Mouse (Mus musculus): ENCODE data around the gene Mn1. TPM values are rescaled to one million over a fixed set of nuclear protein-coding genes. Genes with fewer than 3 reads are reported as not detected.
A peak's percentile ranks its signal among the peaks of the same experiment; 100 is the strongest.

Mn1 gene
- polyA plus RNA-seq, 1 experiment from 2014 or later = 2.8 TPM

GRCm38 (mm10) chr5:111378126-111378993 lies 38.8 kb upstream of the Mn1 start:
- no peak overlapping the region for H3K9ac ChIP-seq (ENCODE audit: low read depth, low read length)
- peak; percentile 53 for TF ChIP-seq CTCF (IDR thresholded peaks at IDR 0.05; ENCODE audit: low read depth)
- no peak overlapping the region for H3K4me2 ChIP-seq (replicated peaks; ENCODE audit: low read depth)
- peaks cover 72% of the 10 kb centered on the region for H3K36me3 ChIP-seq (ENCODE audit: control insufficient read depth, insufficient read depth)
- H3K27me3 ChIP-seq (replicated peaks; ENCODE audit: control insufficient read depth, insufficient read depth, low read length) = no peaks in the 10 kb centered on the region
- ATAC-seq = no peak
- no peaks in the 10 kb centered on the region for H3K9me3 ChIP-seq (ENCODE audit: control insufficient read depth)
- no peak overlapping the region for H3K4me3 ChIP-seq (ENCODE audit: low read depth, low read length)
- no peak overlapping the region for H3K27ac ChIP-seq (ENCODE audit: low read depth, low read length)
- no peaks in the 10 kb centered on the region for H3K4me1 ChIP-seq (replicated peaks; ENCODE audit: control insufficient read depth, insufficient read depth, low read length)
- WGBS = 67% methylated on average over 7 of the region's 7 CpGs

GRCm38 (mm10) chr5:111383335-111383734 lies 33.8 kb upstream of the Mn1 start:
- Histone ChIP-seq H3K4me1 (replicated peaks; ENCODE audit: control insufficient read depth, insufficient read depth, low read length) (no peaks in the 10 kb centered on the region), H3K27me3 (replicated peaks; ENCODE audit: control insufficient read depth, insufficient read depth, low read length) (no peaks in the 10 kb centered on the region), H3K27ac (ENCODE audit: low read depth, low read length) (no peak overlapping the region), H3K9ac (ENCODE audit: low read depth, low read length) (no peak overlapping the region), H3K4me2 (replicated peaks; ENCODE audit: low read depth) (no peak overlapping the region), H3K9me3 (ENCODE audit: control insufficient read depth) (no peaks in the 10 kb centered on the region), H3K4me3 (ENCODE audit: low read depth, low read length) (no peak overlapping the region), H3K36me3 (ENCODE audit: control insufficient read depth, insufficient read depth) (peaks cover 73% of the 10 kb centered on the region)
- WGBS = 80% methylated on average over 5 of the region's 5 CpGs
- no peak for ATAC-seq
- no peak for TF ChIP-seq CTCF (IDR thresholded peaks at IDR 0.05; ENCODE audit: low read depth)

- no peak overlapping the region for H3K9ac ChIP-seq (ENCODE audit: low read depth, low read length)
- ATAC-seq = no peak
- H3K4me3 ChIP-seq (ENCODE audit: low read depth, low read length) = no peak overlapping the region
- WGBS = 82% methylated on average over 10 of the region's 10 CpGs
- no peak overlapping the region for H3K27ac ChIP-seq (ENCODE audit: low read depth, low read length)
- peaks cover 30% of the 10 kb centered on the region for H3K36me3 ChIP-seq (ENCODE audit: control insufficient read depth, insufficient read depth)
- peaks cover 10% of the 10 kb centered on the region for H3K4me1 ChIP-seq (replicated peaks; ENCODE audit: control insufficient read depth, insufficient read depth, low read length)
- H3K4me2 ChIP-seq (replicated peaks; ENCODE audit: low read depth) = no peak overlapping the region
- no peaks in the 10 kb centered on the region for H3K9me3 ChIP-seq (ENCODE audit: control insufficient read depth)
- no peak for TF ChIP-seq CTCF (IDR thresholded peaks at IDR 0.05; ENCODE audit: low read depth)
- H3K27me3 ChIP-seq (replicated peaks; ENCODE audit: control insufficient read depth, insufficient read depth, low read length) = no peaks in the 10 kb centered on the region
Observed at GRCm38 (mm10) chr5:111390911-111391310, 26.3 kb upstream of the Mn1 start.

GRCm38 (mm10) chr5:111391485-111391884 lies 25.7 kb upstream of the Mn1 start:
- Histone ChIP-seq H3K9ac (ENCODE audit: low read depth, low read length) (no peak overlapping the region), H3K4me3 (ENCODE audit: low read depth, low read length) (no peak overlapping the region), H3K27ac (ENCODE audit: low read depth, low read length) (no peak overlapping the region), H3K4me1 (replicated peaks; ENCODE audit: control insufficient read depth, insufficient read depth, low read length) (peaks cover 10% of the 10 kb centered on the region), H3K27me3 (replicated peaks; ENCODE audit: control insufficient read depth, insufficient read depth, low read length) (no peaks in the 10 kb centered on the region), H3K36me3 (ENCODE audit: control insufficient read depth, insufficient read depth) (peaks cover 25% of the 10 kb centered on the region), H3K9me3 (ENCODE audit: control insufficient read depth) (no peaks in the 10 kb centered on the region), H3K4me2 (replicated peaks; ENCODE audit: low read depth) (no peak overlapping the region)
- 86% methylated on average over 6 of the region's 6 CpGs for WGBS
- no peak for ATAC-seq
- TF ChIP-seq CTCF (IDR thresholded peaks at IDR 0.05; ENCODE audit: low read depth) = no peak

GRCm38 (mm10) chr5:111393346-111394197 lies 23.6 kb upstream of the Mn1 start:
- H3K9me3 ChIP-seq (ENCODE audit: control insufficient read depth) = no peaks in the 10 kb centered on the region
- no peaks in the 10 kb centered on the region for H3K27me3 ChIP-seq (replicated peaks; ENCODE audit: control insufficient read depth, insufficient read depth, low read length)
- 27% methylated on average over 17 of the region's 17 CpGs for WGBS
- peak overlapping the region; percentile 56 for H3K4me2 ChIP-seq (replicated peaks; ENCODE audit: low read depth)
- no peak overlapping the region for H3K9ac ChIP-seq (ENCODE audit: low read depth, low read length)
- H3K4me1 ChIP-seq (replicated peaks; ENCODE audit: control insufficient read depth, insufficient read depth, low read length) = peaks cover 10% of the 10 kb centered on the region
- H3K36me3 ChIP-seq (ENCODE audit: control insufficient read depth, insufficient read depth) = peaks cover 12% of the 10 kb centered on the region
- ATAC-seq = peak; percentile 55
- H3K4me3 ChIP-seq (ENCODE audit: low read depth, low read length) = no peak overlapping the region
- H3K27ac ChIP-seq (ENCODE audit: low read depth, low read length) = no peak overlapping the region
- no peak for TF ChIP-seq CTCF (IDR thresholded peaks at IDR 0.05; ENCODE audit: low read depth)

Measured in intestine, postnatal 0 days (tissue).